In the genomic region with DNA sequence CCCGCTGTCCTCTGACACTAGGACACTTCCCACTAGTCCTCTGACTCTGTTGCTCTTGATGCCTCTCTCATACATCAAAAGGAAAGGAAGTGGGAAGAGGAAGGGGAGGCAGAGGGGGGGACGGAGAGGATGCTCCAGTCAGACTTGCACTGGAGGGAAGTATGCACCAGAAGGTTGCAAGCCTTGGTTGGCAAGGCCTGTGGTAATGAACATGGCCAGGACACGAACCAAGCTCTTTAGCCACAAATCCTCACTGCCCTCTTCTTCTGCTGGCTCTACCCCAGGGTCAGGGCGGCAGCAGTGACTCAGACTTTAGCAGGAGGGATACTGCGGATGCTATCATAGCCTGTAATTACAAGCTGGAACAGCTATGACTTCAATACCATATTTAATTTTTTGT, we compare ENCODE assay signal across 28 mouse cellular contexts. TPM values are rescaled to one million over a fixed set of nuclear protein-coding genes. Genes with fewer than 3 reads are reported as not detected.
A peak's percentile ranks its signal among the peaks of the same experiment; 100 is the strongest.
DNase-seq lines count a peak whose midpoint lies in the region; ATAC-seq and TF ChIP-seq lines count a peak whose summit lies in the region.
"Had no signal": no experiment of that assay in that cellular context is flagged by ENCODE, and none has a peak within 500 bp of the region (broad histone marks: within the 10 kb centered on the region; RNA-seq: fewer than 3 reads in every experiment).

No protein-coding gene starts in this region.

- TF ChIP-seq POLR2A in myocyte (IDR thresholded peaks at IDR 0.05; ENCODE audit: insufficient read length, low read depth) = no peak

- no peaks in the 10 kb centered on the region for H3K36me3 ChIP-seq in myocyte (ENCODE audit: control insufficient read depth, insufficient read depth)
- no peaks in the 10 kb centered on the region for H3K36me3 ChIP-seq in forebrain, postnatal 0 days (ENCODE audit: insufficient read depth)
- H3K36me3 ChIP-seq: heart, embryonic 15.5 days; hindbrain, embryonic 12.5 days; limb, embryonic 13.5 days; lung, embryonic 15.5 days; midbrain, embryonic 10.5 days; neural tube, embryonic 13.5 days had no signal

- WGBS in forebrain, postnatal 0 days = 77% methylated on average over 5 of the region's 5 CpGs

- no peak overlapping the region for H3K9ac ChIP-seq in forebrain, postnatal 0 days
- H3K9ac ChIP-seq: heart, embryonic 15.5 days; hindbrain, embryonic 12.5 days; limb, embryonic 13.5 days; lung, embryonic 15.5 days; neural tube, embryonic 13.5 days had no signal

- DNase-seq in adrenal gland, postnatal 25 days = peak; percentile 39
- no peak for DNase-seq in adrenal gland, adult 8-10 months
- peak; percentile 61 for DNase-seq in 3134 (ENCODE audit: extremely low read depth, insufficient read length, low spot score)
- DNase-seq in 416B (ENCODE audit: low read depth) = peak; percentile 86
- no peak for DNase-seq in kidney, adult 9 months
- DNase-seq in forebrain, postnatal 0 days = no peak
- DNase-seq: cerebellum, adult 11 months; cerebellum, adult 9-11 months; gastrocnemius, postnatal 14 days; heart, postnatal 36 days; kidney, adult 8-10 months; kidney, postnatal 10 days; layer of hippocampus, adult 9-11 months; thymus, postnatal 4 days had no signal

- H3ac ChIP-seq in myocyte (ENCODE audit: control insufficient read depth, insufficient read length) = no peak overlapping the region

- peak overlapping the region; percentile 75 for H3K4me2 ChIP-seq in myocyte (ENCODE audit: low read depth)
- no peak overlapping the region for H3K4me2 ChIP-seq in forebrain, postnatal 0 days (ENCODE audit: low read depth)
- H3K4me2 ChIP-seq: heart, embryonic 15.5 days; hindbrain, embryonic 12.5 days; limb, embryonic 13.5 days; liver, embryonic 11.5 days; lung, embryonic 15.5 days; neural tube, embryonic 13.5 days had no signal

- no peak for TF ChIP-seq CTCF in forebrain, postnatal 0 days (IDR thresholded peaks at IDR 0.05; ENCODE audit: low read depth)

- no peaks in the 10 kb centered on the region for H3K27me3 ChIP-seq in myocyte (ENCODE audit: control insufficient read depth, insufficient read depth, insufficient read length)
- no peaks in the 10 kb centered on the region for H3K27me3 ChIP-seq in forebrain, postnatal 0 days (ENCODE audit: insufficient read depth, low read length)
- H3K27me3 ChIP-seq: heart, embryonic 15.5 days; hindbrain, embryonic 12.5 days; lung, embryonic 15.5 days had no signal

- H3K79me2 ChIP-seq in myocyte (ENCODE audit: control insufficient read depth, insufficient read depth) = no peaks in the 10 kb centered on the region

- H3K27ac ChIP-seq in forebrain, postnatal 0 days (ENCODE audit: low read depth, low read length) = no peak overlapping the region
- H3K27ac ChIP-seq: heart, embryonic 15.5 days; hindbrain, embryonic 12.5 days; limb, embryonic 13.5 days; lung, embryonic 15.5 days; midbrain, embryonic 10.5 days; neural tube, embryonic 13.5 days had no signal

- no peaks in the 10 kb centered on the region for H3K9me3 ChIP-seq in forebrain, postnatal 0 days (ENCODE audit: low read length)
- H3K9me3 ChIP-seq: heart, embryonic 15.5 days; hindbrain, embryonic 12.5 days; limb, embryonic 13.5 days; lung, embryonic 15.5 days; midbrain, embryonic 10.5 days; neural tube, embryonic 13.5 days had no signal

- H3K4me3 ChIP-seq in myocyte = no peak overlapping the region
- H3K4me3 ChIP-seq in forebrain, postnatal 0 days (ENCODE audit: low read depth, low read length) = no peak overlapping the region
- H3K4me3 ChIP-seq: erythroblast, embryonic 14.5 days; heart, embryonic 15.5 days; hindbrain, embryonic 12.5 days; limb, embryonic 13.5 days; lung, embryonic 15.5 days; midbrain, embryonic 10.5 days; neural tube, embryonic 13.5 days had no signal

- no peak for ATAC-seq in forebrain, postnatal 0 days
- ATAC-seq: forebrain, embryonic 16.5 days; intestine, embryonic 16.5 days had no signal

- peaks cover 12% of the 10 kb centered on the region; the same call in 1 of the 2 replicates for H3K4me1 ChIP-seq in forebrain, postnatal 0 days (ENCODE audit: insufficient read depth)
- H3K4me1 ChIP-seq: heart, embryonic 15.5 days; limb, embryonic 13.5 days; lung, embryonic 15.5 days had no signal

TF ChIP-seq in myocyte, 11 proteins besides CTCF, POLR2A, EP300 and RAD21:
- no peak for TF ChIP-seq REST (IDR thresholded peaks at IDR 0.05; ENCODE audit: insufficient read depth, insufficient read length)
- no peak for TF ChIP-seq MYOD1 (IDR thresholded peaks at IDR 0.05; ENCODE audit: control insufficient read depth in 1 of 3, insufficient read length in 2 of 3, low read depth in 2 of 3)
- TF ChIP-seq TCF3 (IDR thresholded peaks at IDR 0.05; ENCODE audit: insufficient read length, low read depth) = no peak
- no peak for TF ChIP-seq TCF12 (IDR thresholded peaks at IDR 0.05; ENCODE audit: insufficient read depth, poor library complexity, severe bottlenecking)

RNA-seq across cellular contexts. Expression of a gene that starts 35.8 kb away (rescaled TPM):
- 156 TPM in 2 replicates for total RNA-seq in adrenal gland, postnatal 25 days (2021)
- 100 to 1,000 TPM; 165 to 203 (median 180) TPM for total RNA-seq in adrenal gland, adult 8-10 months (2022)
- polyA plus RNA-seq in myocyte (2012; fragmentation: generic; extraction: Trizol) = 135 TPM
- total RNA-seq in forebrain, postnatal 0 days (2014; rRNA removed) = 152 and 182 TPM in 2 replicates
- 223 and 247 TPM in 2 replicates for polyA plus RNA-seq in forebrain, postnatal 0 days (2015; fragmentation: Nextera tagmentation; extraction: Ambion mirVana)

RNA-seq across cellular contexts. Expression of a gene that starts 53.9 kb away (rescaled TPM):
- total RNA-seq in adrenal gland, postnatal 25 days (2021) = 0.21 and 0.57 TPM in 2 replicates
- total RNA-seq in adrenal gland, adult 8-10 months (2022) = 1 to 10 TPM in 2 of 4 experiments, under 1 TPM in 2; 0.35 to 1.7 (median 1.1) TPM
- 1.7 TPM for polyA plus RNA-seq in myocyte (2012; fragmentation: generic; extraction: Trizol)
- total RNA-seq in forebrain, postnatal 0 days (2014; rRNA removed) = 20.2 and 24.8 TPM in 2 replicates
- 5.6 and 6.8 TPM in 2 replicates for polyA plus RNA-seq in forebrain, postnatal 0 days (2015; fragmentation: Nextera tagmentation; extraction: Ambion mirVana)
- total RNA-seq: granulocyte monocyte progenitor cell, adult 5-6 weeks; heart, postnatal 36 days; megakaryocyte progenitor cell, adult 5-6 weeks; MEL had no signal
- polyA plus RNA-seq: erythroblast, embryonic 14.5 days had no signal

Comparison
In these comparisons a context has a peak if more than half of its experiments do, and no peak if none do; other contexts are left out.
1. DNase-seq: peak in adrenal gland, postnatal 25 days (single experiment), 3134 (single experiment) and 416B (single experiment); none in adrenal gland, adult 8-10 months (single experiment), kidney, adult 9 months (single experiment) and forebrain, postnatal 0 days (single experiment).